11 mouse cellular contexts compared by ENCODE assay signal in the genomic region with DNA sequence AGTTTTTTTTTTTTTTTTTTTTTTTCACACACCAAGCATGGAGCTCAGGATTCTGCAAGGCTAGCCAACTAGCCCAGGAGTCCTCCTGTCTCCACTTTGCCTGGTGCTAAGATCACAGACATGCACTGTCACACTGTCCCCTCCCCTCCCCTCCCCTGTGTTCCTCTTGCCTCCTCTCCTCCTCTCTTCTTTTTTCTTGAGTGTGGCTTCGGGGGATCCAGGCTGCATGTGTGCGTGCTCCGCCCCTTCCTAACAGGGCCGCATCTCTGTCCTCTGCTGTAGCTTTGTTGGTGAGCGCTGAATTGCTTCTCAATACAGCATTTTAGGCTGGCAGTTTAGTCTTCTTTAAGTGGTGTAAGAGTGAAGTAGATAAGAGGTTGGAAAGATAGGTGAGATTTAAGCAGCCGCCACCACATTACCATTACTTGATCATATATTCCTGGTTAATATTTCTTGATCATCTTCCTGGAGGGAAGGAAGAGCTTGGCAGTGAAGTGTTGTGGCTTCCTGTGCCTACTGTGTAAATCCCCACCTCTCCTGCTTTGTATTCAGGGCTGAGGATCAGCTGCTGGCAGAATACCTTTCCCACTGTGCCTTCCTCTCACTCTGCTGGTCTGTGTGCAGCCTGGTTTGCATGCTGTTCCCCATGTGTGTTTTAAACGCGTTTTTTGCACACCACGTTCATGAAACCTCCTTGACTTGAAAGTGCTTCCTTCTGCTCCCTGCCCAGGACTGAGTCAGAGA.
A peak's percentile ranks its signal among the peaks of the same experiment; 100 is the strongest.
DNase-seq lines count a peak whose midpoint lies in the region; ATAC-seq and TF ChIP-seq lines count a peak whose summit lies in the region.
"Had no signal": no experiment of that assay in that cellular context is flagged by ENCODE, and none has a peak within 500 bp of the region (broad histone marks: within the 10 kb centered on the region; RNA-seq: fewer than 3 reads in every experiment).

No protein-coding gene starts in this region.

- TF ChIP-seq CTCF in testis, adult 2 months (IDR thresholded peaks at IDR 0.05; ENCODE audit: control insufficient read depth, insufficient read depth, insufficient replicate concordance, low read depth, low read length) = no peak
- no peak for TF ChIP-seq CTCF in olfactory bulb, adult 2 months (IDR thresholded peaks at IDR 0.05; ENCODE audit: insufficient read depth, low read depth, low read length)

- no peaks in the 10 kb centered on the region for H3K27me3 ChIP-seq in testis, adult 2 months (ENCODE audit: control insufficient read depth, insufficient read depth, low read length)
- H3K27me3 ChIP-seq in hindbrain, embryonic 16.5 days (replicated peaks; ENCODE audit: control insufficient read depth, insufficient read depth, low read length) = no peaks in the 10 kb centered on the region

- no peaks in the 10 kb centered on the region for H3K36me3 ChIP-seq in testis, adult 2 months (ENCODE audit: control insufficient read depth, insufficient read depth, low read length)
- H3K36me3 ChIP-seq in hindbrain, embryonic 16.5 days (ENCODE audit: control insufficient read depth, insufficient read depth, low read length) = no peaks in the 10 kb centered on the region

- H3K4me1 ChIP-seq in testis, adult 2 months (ENCODE audit: control insufficient read depth, insufficient read depth, low read length) = no peaks in the 10 kb centered on the region
- peaks cover 19% of the 10 kb centered on the region for H3K4me1 ChIP-seq in hindbrain, embryonic 16.5 days (ENCODE audit: control insufficient read depth, insufficient read depth, low read depth, low read length)
- H3K4me1 ChIP-seq in olfactory bulb, adult 2 months (ENCODE audit: control insufficient read depth, insufficient read depth, low read length) = peaks cover 13% of the 10 kb centered on the region

- DNase-seq in embryo, embryonic 9.5 days (ENCODE audit: extremely low spot score) = peak; percentile 23
- no peak for DNase-seq in embryo, embryonic 11 days
- no peak for DNase-seq in testis, postnatal 10 days (ENCODE audit: low spot score)
- DNase-seq in frontal cortex, postnatal 36 days (ENCODE audit: low spot score in 2 of 2) = no peak
- DNase-seq in yolk sac, embryonic 10.5 days (ENCODE audit: low spot score) = no peak
- DNase-seq: cerebellum, adult 9-10 months; lung, adult 18-20 months; thymus, adult 2 months had no signal

- peak; percentile 79 for ATAC-seq in hindbrain, embryonic 16.5 days

- H3K9ac ChIP-seq in hindbrain, embryonic 16.5 days (ENCODE audit: low read depth, low read length) = peak overlapping the region; percentile 53

- peak overlapping the region; percentile 25 for H3K4me2 ChIP-seq in hindbrain, embryonic 16.5 days (ENCODE audit: low read length)

- H3K27ac ChIP-seq in testis, adult 2 months (ENCODE audit: control insufficient read depth, insufficient read depth, low read depth, low read length) = no peak overlapping the region
- peak overlapping the region; percentile 78 for H3K27ac ChIP-seq in hindbrain, embryonic 16.5 days (ENCODE audit: low read depth, low read length)
- peak overlapping the region; percentile 10; the same call in 1 of the 2 replicates for H3K27ac ChIP-seq in olfactory bulb, adult 2 months (ENCODE audit: insufficient read depth, low read depth, low read length)

- TF ChIP-seq POLR2A in testis, adult 2 months (IDR thresholded peaks at IDR 0.05; ENCODE audit: control insufficient read depth, low read depth, low read length) = no peak
- TF ChIP-seq POLR2A in olfactory bulb, adult 2 months (IDR thresholded peaks at IDR 0.05; ENCODE audit: insufficient read depth, low read depth, low read length) = no peak

- no peaks in the 10 kb centered on the region for H3K9me3 ChIP-seq in hindbrain, embryonic 16.5 days (ENCODE audit: control insufficient read depth, low read length)

- WGBS in hindbrain, embryonic 16.5 days = 19% methylated on average over 9 of the region's 9 CpGs
- 41% methylated on average over 9 of the region's 9 CpGs for WGBS in olfactory bulb, adult 2 months

- H3K4me3 ChIP-seq in testis, adult 2 months (ENCODE audit: control insufficient read depth, low read depth, low read length) = peak overlapping the region; percentile 57
- no peak overlapping the region for H3K4me3 ChIP-seq in hindbrain, embryonic 16.5 days (ENCODE audit: low read length)
- no peak overlapping the region for H3K4me3 ChIP-seq in olfactory bulb, adult 2 months (ENCODE audit: insufficient read depth, low read depth, low read length)
